In genomic region chr13:37509352-37509851, GRCm38 (mm10) we compare ENCODE assay signal across 8 mouse cellular contexts.
DNase-seq lines count a peak whose midpoint lies in the region; ATAC-seq and TF ChIP-seq lines count a peak whose summit lies in the region.

No protein-coding gene starts in this region.

- DNase-seq in thymus, adult 2 months: peak; percentile 14
- no peak for DNase-seq in thymus, postnatal 10 days (ENCODE audit: low spot score in 2 of 2)
- DNase-seq in cerebellum, adult 11-12 months: no peak
- DNase-seq in layer of hippocampus, postnatal 10 days (ENCODE audit: low spot score in 2 of 2): no peak
- no peak for DNase-seq in frontal cortex, adult 2 months (ENCODE audit: extremely low spot score in 1 of 2, low spot score in 1 of 2)

- ATAC-seq in heart, embryonic 11.5 days (replicated peaks; ENCODE audit: insufficient number of reproducible peaks, low FRiP score, low TSS enrichment): peak; percentile 77
- peak; percentile 79 for ATAC-seq in limb, embryonic 13.5 days (ENCODE audit: low FRiP score, low read depth)
- peak; percentile 50 for ATAC-seq in midbrain, embryonic 13.5 days

- no peak for TF ChIP-seq POLR2A in thymus, adult 2 months (IDR thresholded peaks at IDR 0.05; ENCODE audit: control insufficient read depth, extremely low read depth, insufficient read depth, low read length, poor library complexity)

- no peaks in the 10 kb centered on the region for H3K36me3 ChIP-seq in thymus, adult 2 months (ENCODE audit: control insufficient read depth, insufficient read depth, low read length)
- no peaks in the 10 kb centered on the region for H3K36me3 ChIP-seq in heart, embryonic 11.5 days (ENCODE audit: control insufficient read depth, insufficient read depth, low read length)
- no peaks in the 10 kb centered on the region for H3K36me3 ChIP-seq in limb, embryonic 13.5 days
- H3K36me3 ChIP-seq in midbrain, embryonic 13.5 days: no peaks in the 10 kb centered on the region

- no peak overlapping the region for H3K4me3 ChIP-seq in thymus, adult 2 months (ENCODE audit: control insufficient read depth, insufficient read depth, low read length)
- 0 out of 2 replicates have a peak overlapping the region, but pooled peaks have one; percentile 8 for H3K4me3 ChIP-seq in heart, embryonic 11.5 days (ENCODE audit: low read depth, low read length)
- no peak overlapping the region for H3K4me3 ChIP-seq in limb, embryonic 13.5 days
- H3K4me3 ChIP-seq in midbrain, embryonic 13.5 days (replicated peaks): no peak overlapping the region

- peaks cover 26% of the 10 kb centered on the region for H3K4me1 ChIP-seq in thymus, adult 2 months (replicated peaks; ENCODE audit: control insufficient read depth, insufficient read depth, low read length)
- peaks cover 34% of the 10 kb centered on the region for H3K4me1 ChIP-seq in heart, embryonic 11.5 days (ENCODE audit: control insufficient read depth, insufficient read depth, low read length)
- H3K4me1 ChIP-seq in limb, embryonic 13.5 days: peaks cover 48% of the 10 kb centered on the region
- H3K4me1 ChIP-seq in midbrain, embryonic 13.5 days (replicated peaks): peaks cover 39% of the 10 kb centered on the region

- H3K27ac ChIP-seq in thymus, adult 2 months (ENCODE audit: control insufficient read depth, insufficient read depth, low read length): no peak overlapping the region
- peak overlapping the region; percentile 76 for H3K27ac ChIP-seq in heart, embryonic 11.5 days (ENCODE audit: low read depth, low read length)
- peak overlapping the region; percentile 22; the same call in 1 of the 2 replicates for H3K27ac ChIP-seq in limb, embryonic 13.5 days
- peak overlapping the region; percentile 40 for H3K27ac ChIP-seq in midbrain, embryonic 13.5 days

- 2% methylated on average over 12 of the region's 12 CpGs for WGBS in thymus, adult 2 months
- 9% methylated on average over 12 of the region's 12 CpGs for WGBS in heart, embryonic 11.5 days (ENCODE audit: insufficient replicate concordance)
- 30% methylated on average over 12 of the region's 12 CpGs for WGBS in limb, embryonic 13.5 days
- WGBS in midbrain, embryonic 13.5 days: 23% methylated on average over 12 of the region's 12 CpGs

- TF ChIP-seq CTCF in thymus, adult 2 months (IDR thresholded peaks at IDR 0.05; ENCODE audit: borderline replicate concordance, control insufficient read depth, extremely low read depth, insufficient read depth, low read length, poor library complexity): no peak

- no peaks in the 10 kb centered on the region for H3K9me3 ChIP-seq in heart, embryonic 11.5 days (replicated peaks; ENCODE audit: control insufficient read depth, low read length)
- H3K9me3 ChIP-seq in limb, embryonic 13.5 days: no peaks in the 10 kb centered on the region
- H3K9me3 ChIP-seq in midbrain, embryonic 13.5 days: no peaks in the 10 kb centered on the region

- peak overlapping the region; percentile 45 for H3K4me2 ChIP-seq in heart, embryonic 11.5 days
- H3K4me2 ChIP-seq in limb, embryonic 13.5 days (replicated peaks): peak overlapping the region; percentile 14; the same call in 1 of the 2 replicates
- H3K4me2 ChIP-seq in midbrain, embryonic 13.5 days (replicated peaks): no peak overlapping the region

- 0 out of 2 replicates have a peak overlapping the region, but pooled peaks have one; percentile 0 for H3K9ac ChIP-seq in heart, embryonic 11.5 days (ENCODE audit: low read depth, low read length)
- H3K9ac ChIP-seq in limb, embryonic 13.5 days: no peak overlapping the region
- H3K9ac ChIP-seq in midbrain, embryonic 13.5 days (replicated peaks): no peak overlapping the region

- H3K27me3 ChIP-seq in thymus, adult 2 months (ENCODE audit: control insufficient read depth, insufficient read depth, low read length): no peaks in the 10 kb centered on the region
- H3K27me3 ChIP-seq in heart, embryonic 11.5 days (ENCODE audit: control insufficient read depth, insufficient read depth, low read length): no peaks in the 10 kb centered on the region
- H3K27me3 ChIP-seq in limb, embryonic 13.5 days: no peaks in the 10 kb centered on the region
- peaks cover 27% of the 10 kb centered on the region; the same call in 1 of the 2 replicates for H3K27me3 ChIP-seq in midbrain, embryonic 13.5 days
